Mouse (Mus musculus): ENCODE data around the gene Pepd. TPM values are rescaled to one million over a fixed set of nuclear protein-coding genes. Genes with fewer than 3 reads are reported as not detected.

Pepd gene
- polyA plus RNA-seq, 1 experiment from 2014 or later = 56.0 TPM

DNA sequence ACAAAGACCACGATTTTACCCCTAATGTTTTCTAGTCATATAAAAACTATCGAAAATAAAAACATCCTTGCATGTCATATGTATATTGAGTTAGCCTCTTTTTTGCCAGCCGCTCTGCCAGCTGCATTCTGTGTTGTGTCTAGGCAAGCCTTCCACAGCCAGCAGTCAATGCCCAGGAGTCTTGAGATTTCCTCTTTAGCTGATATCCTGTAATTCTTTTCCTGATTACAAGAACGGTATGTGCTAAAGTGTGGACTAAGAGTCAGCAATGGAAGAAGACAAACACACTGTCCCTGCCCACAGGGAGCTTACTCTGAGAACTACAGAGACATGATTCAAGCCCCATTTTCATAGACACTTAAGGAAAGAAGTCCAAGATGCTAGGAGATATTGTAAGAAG, 145.4 kb downstream of the Pepd start:
- Histone ChIP-seq H3K4me3 (ENCODE audit: low read depth, low read length) (no peak overlapping the region), H3K4me1 (ENCODE audit: control insufficient read depth, low read depth, low read length) (peaks cover 25% of the 10 kb centered on the region), H3K4me2 (ENCODE audit: low read depth, low read length) (peak overlapping the region; percentile 97; the same call in 1 of the 2 replicates), H3K27ac (ENCODE audit: low read length) (no peak overlapping the region), H3K36me3 (ENCODE audit: control insufficient read depth, insufficient read depth) (no peaks in the 10 kb centered on the region), H3K9me3 (replicated peaks; ENCODE audit: control insufficient read depth, low read length) (no peaks in the 10 kb centered on the region), H3K9ac (ENCODE audit: low read depth, low read length) (no peak overlapping the region; the same call in 1 of the 2 replicates), H3K27me3 (ENCODE audit: control insufficient read depth, insufficient read depth, low read depth, low read length) (no peaks in the 10 kb centered on the region)
- WGBS (ENCODE audit: insufficient replicate concordance) = 58% methylated on average over 4 of the region's 4 CpGs
- ATAC-seq (ENCODE audit: low read depth) = no peak

DNA sequence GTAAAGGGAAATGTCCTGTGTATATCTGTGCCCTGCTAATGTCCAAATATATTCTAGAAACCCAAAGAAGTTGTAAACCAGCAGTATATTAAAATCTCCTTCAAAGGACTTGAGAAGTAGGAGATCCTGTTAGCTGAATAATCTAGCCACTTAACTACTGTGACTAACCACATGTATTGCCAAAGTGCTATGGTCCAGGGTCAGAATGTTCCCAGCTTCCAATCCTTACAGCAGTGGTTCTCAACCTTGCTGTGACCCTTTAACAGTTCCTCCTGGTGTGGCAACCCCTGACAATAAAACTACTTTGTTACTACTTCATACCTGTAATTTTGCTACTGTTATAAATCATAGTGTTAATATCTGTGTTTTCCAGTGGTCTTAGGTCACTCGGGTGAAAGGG, 146.2 kb downstream of the Pepd start:
- WGBS (ENCODE audit: insufficient replicate concordance) = 60% methylated on average over 1 of the region's 1 CpGs
- ATAC-seq (ENCODE audit: low read depth) = no peak
- no peaks in the 10 kb centered on the region for H3K36me3 ChIP-seq (ENCODE audit: control insufficient read depth, insufficient read depth)

DNA sequence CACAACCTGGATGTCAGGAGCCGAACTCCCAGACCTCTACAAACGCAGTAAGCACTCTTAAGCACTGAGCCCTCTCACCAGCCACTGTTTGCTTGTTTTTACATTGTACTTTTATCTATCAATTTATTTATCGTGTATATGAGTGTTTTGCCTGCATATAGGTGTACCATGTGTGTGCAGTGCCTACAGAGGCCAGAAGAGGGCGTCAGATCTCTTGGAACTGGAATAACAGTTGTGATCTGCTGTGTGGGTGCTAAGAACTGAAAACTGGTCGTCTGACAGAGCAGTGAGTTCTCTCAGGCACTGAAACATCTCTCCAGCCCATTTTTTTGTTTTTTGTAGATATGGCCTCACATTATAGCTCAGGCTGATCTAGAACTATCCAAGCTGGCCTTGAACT, 147.3 kb downstream of the Pepd start:
- 62% methylated on average over 5 of the region's 5 CpGs for WGBS (ENCODE audit: insufficient replicate concordance)
- ATAC-seq (ENCODE audit: low read depth) = no peak
- H3K9ac ChIP-seq (ENCODE audit: low read depth, low read length) = no peak overlapping the region
- H3K27ac ChIP-seq (ENCODE audit: low read length) = no peak overlapping the region
- H3K27me3 ChIP-seq (ENCODE audit: control insufficient read depth, insufficient read depth, low read depth, low read length) = no peaks in the 10 kb centered on the region
- peaks cover 16% of the 10 kb centered on the region for H3K4me1 ChIP-seq (ENCODE audit: control insufficient read depth, low read depth, low read length)
- no peak overlapping the region for H3K4me2 ChIP-seq (ENCODE audit: low read depth, low read length)
- no peaks in the 10 kb centered on the region for H3K36me3 ChIP-seq (ENCODE audit: control insufficient read depth, insufficient read depth)
- no peaks in the 10 kb centered on the region for H3K9me3 ChIP-seq (replicated peaks; ENCODE audit: control insufficient read depth, low read length)
- H3K4me3 ChIP-seq (ENCODE audit: low read depth, low read length) = no peak overlapping the region

More for the DNA sequence above, 146.2 kb downstream of the Pepd start:
- H3K4me1 ChIP-seq (ENCODE audit: control insufficient read depth, low read depth, low read length) = peaks cover 23% of the 10 kb centered on the region
- H3K27ac ChIP-seq (ENCODE audit: low read length) = no peak overlapping the region
- no peak overlapping the region for H3K9ac ChIP-seq (ENCODE audit: low read depth, low read length)
- no peaks in the 10 kb centered on the region for H3K27me3 ChIP-seq (ENCODE audit: control insufficient read depth, insufficient read depth, low read depth, low read length)
- H3K4me3 ChIP-seq (ENCODE audit: low read depth, low read length) = no peak overlapping the region
- H3K4me2 ChIP-seq (ENCODE audit: low read depth, low read length) = no peak overlapping the region
- no peaks in the 10 kb centered on the region for H3K9me3 ChIP-seq (replicated peaks; ENCODE audit: control insufficient read depth, low read length)

DNA sequence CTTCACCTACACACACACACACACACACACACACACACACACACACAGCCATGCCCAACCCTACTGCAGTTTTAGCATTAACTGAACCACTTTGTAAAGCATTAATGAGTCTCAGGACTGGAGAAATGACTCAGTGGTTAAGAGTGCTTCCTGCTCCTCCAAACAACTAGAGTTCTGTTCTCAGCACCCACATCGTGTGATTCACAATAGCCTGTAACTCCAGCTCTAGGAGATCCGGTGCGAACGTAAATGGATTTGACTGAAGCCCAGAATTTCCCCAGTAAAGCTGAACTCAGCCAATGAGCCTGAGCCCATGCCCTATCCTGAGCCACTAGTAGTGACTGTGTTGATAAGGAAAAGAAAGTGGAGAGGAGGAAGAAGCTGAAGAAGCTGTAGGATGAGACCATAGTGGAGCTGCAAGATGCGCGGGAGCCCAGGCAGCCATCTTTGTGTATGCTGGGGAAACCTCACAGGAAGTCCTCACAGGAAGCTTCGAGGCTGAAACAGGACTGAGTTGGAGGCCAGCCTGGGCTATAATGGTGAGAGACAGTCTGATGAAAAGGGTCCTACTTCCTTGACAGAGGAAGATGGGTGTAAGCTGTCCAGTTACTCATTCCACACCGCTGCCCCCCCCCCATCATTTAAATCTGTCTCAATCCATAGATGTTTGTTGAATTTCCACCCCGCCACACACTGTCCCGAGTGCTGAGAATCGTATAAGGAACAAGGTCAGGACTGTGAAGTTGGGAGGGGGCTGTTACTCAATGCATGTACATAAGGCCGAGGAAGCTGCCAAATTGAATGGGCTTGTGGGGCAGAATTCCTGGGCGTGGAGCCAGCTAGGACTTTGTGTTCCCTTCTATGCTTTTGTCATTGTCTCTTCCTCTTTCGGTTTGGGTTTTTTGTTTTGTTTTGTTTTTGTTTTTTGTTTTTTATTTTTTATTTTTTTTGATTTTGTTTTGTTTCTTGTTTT, 152.4 kb downstream of the Pepd start:
- Histone ChIP-seq H3K36me3 (ENCODE audit: control insufficient read depth, insufficient read depth) (no peaks in the 10 kb centered on the region), H3K4me1 (ENCODE audit: control insufficient read depth, low read depth, low read length) (no peaks in the 10 kb centered on the region), H3K27me3 (ENCODE audit: control insufficient read depth, insufficient read depth, low read depth, low read length) (no peaks in the 10 kb centered on the region), H3K9ac (ENCODE audit: low read depth, low read length) (no peak overlapping the region), H3K9me3 (replicated peaks; ENCODE audit: control insufficient read depth, low read length) (no peaks in the 10 kb centered on the region), H3K4me2 (ENCODE audit: low read depth, low read length) (no peak overlapping the region), H3K4me3 (ENCODE audit: low read depth, low read length) (no peak overlapping the region), H3K27ac (ENCODE audit: low read length) (no peak overlapping the region)
- whole genome bisulfite sequencing (ENCODE audit: insufficient replicate concordance) = 63% methylated on average over 14 of the region's 14 CpGs
- no peak for ATAC-seq (ENCODE audit: low read depth)

DNA sequence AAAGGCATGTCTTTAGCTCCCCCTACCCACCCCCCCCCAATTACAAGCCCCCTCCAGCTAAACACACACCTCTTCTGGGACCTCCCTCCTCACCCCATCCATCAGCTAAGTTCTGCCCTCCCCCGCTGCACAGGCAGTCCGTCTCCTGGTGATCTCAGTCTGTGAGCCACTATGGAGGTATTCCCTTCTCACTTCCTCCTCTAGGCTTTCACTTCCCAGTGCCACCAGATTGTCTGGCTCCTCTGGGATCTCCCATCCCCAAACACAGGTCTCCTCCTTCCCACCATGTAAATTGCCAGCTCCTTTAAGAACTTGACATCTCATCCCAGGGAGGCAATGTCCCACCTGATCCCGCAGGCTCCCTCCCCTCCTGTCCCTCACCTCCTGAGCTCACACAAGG, 153.8 kb downstream of the Pepd start:
- Histone ChIP-seq H3K9me3 (replicated peaks; ENCODE audit: control insufficient read depth, low read length) (no peaks in the 10 kb centered on the region), H3K27me3 (ENCODE audit: control insufficient read depth, insufficient read depth, low read depth, low read length) (no peaks in the 10 kb centered on the region), H3K4me1 (ENCODE audit: control insufficient read depth, low read depth, low read length) (no peaks in the 10 kb centered on the region), H3K4me3 (ENCODE audit: low read depth, low read length) (no peak overlapping the region), H3K4me2 (ENCODE audit: low read depth, low read length) (no peak overlapping the region), H3K36me3 (ENCODE audit: control insufficient read depth, insufficient read depth) (no peaks in the 10 kb centered on the region), H3K27ac (ENCODE audit: low read length) (no peak overlapping the region), H3K9ac (ENCODE audit: low read depth, low read length) (no peak overlapping the region)
- 61% methylated on average over 3 of the region's 3 CpGs for WGBS (ENCODE audit: insufficient replicate concordance)
- ATAC-seq (ENCODE audit: low read depth) = no peak

DNA sequence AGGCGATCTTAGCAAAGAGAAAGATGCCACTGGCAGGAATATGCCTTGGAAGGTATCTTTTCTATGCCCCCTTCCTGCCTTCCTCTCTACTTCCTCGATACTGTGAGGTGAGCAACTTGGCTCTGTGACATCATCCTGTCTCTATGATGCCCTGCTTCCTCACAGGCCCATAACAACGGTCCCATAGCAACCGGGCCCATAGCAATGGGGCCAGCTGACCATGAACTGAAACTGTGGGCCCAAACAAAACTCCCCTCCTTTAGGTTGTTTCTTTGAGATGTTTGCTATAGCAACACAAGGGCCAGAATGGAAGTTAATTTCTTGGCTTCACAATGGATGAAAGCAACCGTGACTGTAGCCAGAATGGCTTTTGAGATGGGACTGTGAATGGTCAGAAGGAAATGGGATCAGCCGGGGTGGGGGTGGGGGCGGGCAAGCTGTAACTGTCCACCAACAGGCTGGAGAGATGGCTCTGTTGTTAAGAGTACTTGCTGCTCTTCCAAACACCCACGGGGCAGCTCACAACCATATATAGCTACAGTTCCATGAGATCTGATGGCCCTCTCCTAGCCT, 154.5 kb downstream of the Pepd start:
- WGBS (ENCODE audit: insufficient replicate concordance) = 66% methylated on average over 8 of the region's 8 CpGs
- no peaks in the 10 kb centered on the region for H3K4me1 ChIP-seq (ENCODE audit: control insufficient read depth, low read depth, low read length)
- H3K9me3 ChIP-seq (replicated peaks; ENCODE audit: control insufficient read depth, low read length) = no peaks in the 10 kb centered on the region
- H3K27me3 ChIP-seq (ENCODE audit: control insufficient read depth, insufficient read depth, low read depth, low read length) = no peaks in the 10 kb centered on the region
- no peak overlapping the region for H3K4me2 ChIP-seq (ENCODE audit: low read depth, low read length)
- H3K4me3 ChIP-seq (ENCODE audit: low read depth, low read length) = no peak overlapping the region
- no peak for ATAC-seq (ENCODE audit: low read depth)
- H3K36me3 ChIP-seq (ENCODE audit: control insufficient read depth, insufficient read depth) = no peaks in the 10 kb centered on the region
- no peak overlapping the region for H3K9ac ChIP-seq (ENCODE audit: low read depth, low read length)
- no peak overlapping the region for H3K27ac ChIP-seq (ENCODE audit: low read length)

DNA sequence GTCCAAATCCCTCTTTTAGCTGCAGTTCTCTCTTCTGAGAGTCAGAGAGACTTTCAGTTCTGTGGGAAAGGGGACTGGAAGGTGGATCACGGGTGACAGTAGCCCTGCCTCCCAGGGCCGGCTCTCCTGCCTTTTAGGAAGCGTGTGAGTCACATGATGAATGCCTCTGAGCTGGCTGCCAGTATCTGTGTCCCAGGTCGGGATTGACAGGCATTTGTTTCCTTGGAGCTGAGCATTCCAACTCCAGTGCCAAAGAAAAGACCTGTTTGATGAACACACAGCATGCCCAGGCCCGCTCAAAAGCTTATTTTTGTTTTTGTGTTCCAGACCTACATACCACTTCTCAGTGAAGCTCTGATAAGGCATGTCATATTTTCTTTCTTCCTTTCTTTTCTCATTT, 164.5 kb downstream of the Pepd start:
- no peaks in the 10 kb centered on the region for H3K36me3 ChIP-seq (ENCODE audit: control insufficient read depth, insufficient read depth)
- H3K9ac ChIP-seq (ENCODE audit: low read depth, low read length) = no peak overlapping the region
- no peak for ATAC-seq (ENCODE audit: low read depth)
- no peaks in the 10 kb centered on the region for H3K27me3 ChIP-seq (ENCODE audit: control insufficient read depth, insufficient read depth, low read depth, low read length)
- no peak overlapping the region for H3K4me3 ChIP-seq (ENCODE audit: low read depth, low read length)
- H3K4me1 ChIP-seq (ENCODE audit: control insufficient read depth, low read depth, low read length) = no peaks in the 10 kb centered on the region; the same call in 1 of the 2 replicates
- H3K9me3 ChIP-seq (replicated peaks; ENCODE audit: control insufficient read depth, low read length) = no peaks in the 10 kb centered on the region
- H3K27ac ChIP-seq (ENCODE audit: low read length) = no peak overlapping the region
- no peak overlapping the region for H3K4me2 ChIP-seq (ENCODE audit: low read depth, low read length)
- 45% methylated on average over 5 of the region's 5 CpGs for WGBS (ENCODE audit: insufficient replicate concordance)

DNA sequence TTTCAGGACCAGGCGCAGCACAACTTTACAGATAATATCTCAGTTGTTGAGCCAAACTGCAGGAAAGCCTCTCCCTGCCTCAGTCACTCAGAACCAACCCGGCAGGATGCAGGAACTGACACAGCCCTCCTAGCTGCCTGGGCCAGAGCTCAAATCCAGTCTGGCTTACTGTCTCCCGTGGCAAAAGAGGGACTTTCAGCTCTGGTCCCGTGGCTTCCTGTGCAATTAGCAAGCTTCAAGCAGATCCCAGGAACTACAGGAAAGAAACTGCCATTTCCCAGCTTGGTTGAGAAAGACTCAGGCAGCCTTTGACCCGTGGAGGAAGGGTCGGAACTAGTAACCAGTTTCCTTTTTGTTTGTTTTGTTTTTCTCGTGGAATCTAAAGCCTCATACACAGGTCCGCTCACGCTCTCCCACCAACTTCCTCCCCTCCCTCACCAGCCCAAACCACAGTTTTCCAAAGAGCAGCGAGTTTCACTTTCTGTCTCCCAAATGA, 168.7 kb downstream of the Pepd start:
- Histone ChIP-seq H3K9ac (ENCODE audit: low read depth, low read length) (peak overlapping the region; percentile 16; the same call in 1 of the 2 replicates), H3K4me2 (ENCODE audit: low read depth, low read length) (peak overlapping the region; percentile 33), H3K27ac (ENCODE audit: low read length) (peak overlapping the region; percentile 57), H3K36me3 (ENCODE audit: control insufficient read depth, insufficient read depth) (no peaks in the 10 kb centered on the region), H3K4me1 (ENCODE audit: control insufficient read depth, low read depth, low read length) (peaks cover 2% of the 10 kb centered on the region; the same call in 1 of the 2 replicates), H3K9me3 (replicated peaks; ENCODE audit: control insufficient read depth, low read length) (no peaks in the 10 kb centered on the region), H3K4me3 (ENCODE audit: low read depth, low read length) (peak overlapping the region; percentile 19; the same call in 1 of the 2 replicates), H3K27me3 (ENCODE audit: control insufficient read depth, insufficient read depth, low read depth, low read length) (no peaks in the 10 kb centered on the region; the same call in 1 of the 2 replicates)
- ATAC-seq (ENCODE audit: low read depth) = peak; percentile 75
- 7% methylated on average over 10 of the region's 10 CpGs for WGBS (ENCODE audit: insufficient replicate concordance)
